Mouse (Mus musculus): ENCODE measurements around the gene Antxr1. TPM values are rescaled to one million over a fixed set of nuclear protein-coding genes. Genes with fewer than 3 reads are reported as not detected.

Antxr1 gene
- polyA plus RNA-seq, 1 experiment from 2014 or later: 2.7 TPM

DNA sequence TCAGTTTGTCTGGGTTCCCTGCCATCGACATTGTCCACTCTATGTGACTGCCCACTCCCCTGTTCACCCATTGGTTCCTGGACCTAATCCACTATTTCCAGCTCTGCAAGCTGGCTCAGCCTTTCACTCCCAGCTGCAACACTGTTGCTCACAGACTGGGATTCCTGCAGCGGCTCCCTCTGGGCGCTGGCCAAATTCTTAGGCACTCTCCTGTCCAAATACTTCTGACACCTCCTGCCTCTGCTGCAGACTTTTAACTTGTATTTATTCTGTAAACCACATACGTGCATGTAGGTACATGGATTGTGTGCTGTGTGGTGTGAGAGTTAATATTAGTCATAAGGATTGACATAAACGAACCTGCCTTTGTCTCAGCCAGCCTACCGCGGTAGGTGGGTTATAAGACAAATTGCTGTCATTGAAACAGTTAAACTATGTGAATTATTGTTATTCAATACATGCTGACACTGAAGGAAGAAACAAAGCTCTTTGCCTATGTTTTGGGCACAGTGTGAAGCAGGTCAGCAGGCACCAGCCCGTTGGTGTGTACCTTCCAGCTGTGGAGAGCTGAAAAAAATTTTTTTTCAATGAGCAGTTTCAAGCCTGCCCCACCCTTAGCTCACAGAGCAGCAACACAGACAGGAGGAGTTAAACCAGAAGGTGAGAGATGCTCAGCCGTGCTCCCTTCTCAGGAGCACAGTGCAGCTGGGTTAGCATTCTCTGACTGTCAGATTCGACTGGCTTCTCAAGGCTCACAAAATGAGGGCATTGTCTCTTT lies 112.6 kb downstream of the Antxr1 start:
- H3K4me3 ChIP-seq (ENCODE audit: low read depth, low read length): no peak overlapping the region
- H3K4me2 ChIP-seq (ENCODE audit: low read length): no peak overlapping the region
- H3K9ac ChIP-seq (ENCODE audit: low read depth, low read length): no peak overlapping the region
- no peaks in the 10 kb centered on the region for H3K27me3 ChIP-seq (ENCODE audit: control insufficient read depth, insufficient read depth, low read depth, low read length)
- WGBS: 68% methylated on average over 10 of the region's 10 CpGs
- no peaks in the 10 kb centered on the region for H3K4me1 ChIP-seq (ENCODE audit: control insufficient read depth, insufficient read depth, low read length)
- no peaks in the 10 kb centered on the region for H3K9me3 ChIP-seq (replicated peaks; ENCODE audit: control insufficient read depth, low read length, poor library complexity, severe bottlenecking)
- no peak overlapping the region for H3K27ac ChIP-seq (ENCODE audit: low read length)
- no peak for ATAC-seq
- no peaks in the 10 kb centered on the region for H3K36me3 ChIP-seq (ENCODE audit: control insufficient read depth, insufficient read depth, low read length)

- WGBS: 80% methylated on average over 13 of the region's 13 CpGs
- Histone ChIP-seq H3K27me3 (ENCODE audit: control insufficient read depth, insufficient read depth, low read depth, low read length) (no peaks in the 10 kb centered on the region), H3K4me3 (ENCODE audit: low read depth, low read length) (no peak overlapping the region), H3K4me2 (ENCODE audit: low read length) (no peak overlapping the region), H3K9ac (ENCODE audit: low read depth, low read length) (no peak overlapping the region), H3K36me3 (ENCODE audit: control insufficient read depth, insufficient read depth, low read length) (no peaks in the 10 kb centered on the region), H3K4me1 (ENCODE audit: control insufficient read depth, insufficient read depth, low read length) (no peaks in the 10 kb centered on the region), H3K9me3 (replicated peaks; ENCODE audit: control insufficient read depth, low read length, poor library complexity, severe bottlenecking) (no peaks in the 10 kb centered on the region), H3K27ac (ENCODE audit: low read length) (no peak overlapping the region)
- no peak for ATAC-seq
Observed at GRCm38 (mm10) chr6:87219061-87219992, 116.3 kb downstream of the Antxr1 start.

- WGBS: 77% methylated on average over 2 of the region's 2 CpGs
- Histone ChIP-seq H3K27ac (ENCODE audit: low read length) (no peak overlapping the region), H3K9ac (ENCODE audit: low read depth, low read length) (no peak overlapping the region), H3K4me1 (ENCODE audit: control insufficient read depth, insufficient read depth, low read length) (no peaks in the 10 kb centered on the region), H3K4me3 (ENCODE audit: low read depth, low read length) (no peak overlapping the region), H3K4me2 (ENCODE audit: low read length) (no peak overlapping the region), H3K9me3 (replicated peaks; ENCODE audit: control insufficient read depth, low read length, poor library complexity, severe bottlenecking) (no peaks in the 10 kb centered on the region), H3K27me3 (ENCODE audit: control insufficient read depth, insufficient read depth, low read depth, low read length) (no peaks in the 10 kb centered on the region), H3K36me3 (ENCODE audit: control insufficient read depth, insufficient read depth, low read length) (no peaks in the 10 kb centered on the region)
- ATAC-seq: no peak
Observed at GRCm38 (mm10) chr6:87216114-87216591, 119.5 kb downstream of the Antxr1 start.

DNA sequence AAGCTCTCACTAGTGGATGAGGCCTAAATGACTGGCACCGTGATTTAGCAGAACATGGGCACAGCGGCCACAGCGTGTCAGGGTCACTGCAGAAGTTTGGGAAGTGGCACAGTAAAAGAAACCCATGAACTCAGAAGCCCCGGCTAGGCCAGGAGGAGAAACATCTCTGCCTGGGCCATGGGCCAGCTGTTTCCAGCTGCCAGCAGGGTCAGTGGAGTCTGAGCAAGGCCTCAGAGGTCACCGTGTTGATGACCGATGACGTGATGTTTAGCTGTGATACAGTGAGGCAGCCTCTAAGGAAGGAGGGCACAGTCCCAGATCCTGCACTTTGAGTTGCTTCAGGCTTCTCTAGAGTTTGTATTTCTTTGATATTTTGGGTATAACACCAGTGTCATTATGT lies 122.4 kb downstream of the Antxr1 start:
- no peak for ATAC-seq
- Histone ChIP-seq H3K27me3 (ENCODE audit: control insufficient read depth, insufficient read depth, low read depth, low read length) (no peaks in the 10 kb centered on the region), H3K9ac (ENCODE audit: low read depth, low read length) (no peak overlapping the region), H3K4me3 (ENCODE audit: low read depth, low read length) (no peak overlapping the region), H3K27ac (ENCODE audit: low read length) (no peak overlapping the region), H3K36me3 (ENCODE audit: control insufficient read depth, insufficient read depth, low read length) (no peaks in the 10 kb centered on the region), H3K4me2 (ENCODE audit: low read length) (no peak overlapping the region), H3K4me1 (ENCODE audit: control insufficient read depth, insufficient read depth, low read length) (no peaks in the 10 kb centered on the region), H3K9me3 (replicated peaks; ENCODE audit: control insufficient read depth, low read length, poor library complexity, severe bottlenecking) (no peaks in the 10 kb centered on the region)
- whole genome bisulfite sequencing: 89% methylated on average over 7 of the region's 7 CpGs

DNA sequence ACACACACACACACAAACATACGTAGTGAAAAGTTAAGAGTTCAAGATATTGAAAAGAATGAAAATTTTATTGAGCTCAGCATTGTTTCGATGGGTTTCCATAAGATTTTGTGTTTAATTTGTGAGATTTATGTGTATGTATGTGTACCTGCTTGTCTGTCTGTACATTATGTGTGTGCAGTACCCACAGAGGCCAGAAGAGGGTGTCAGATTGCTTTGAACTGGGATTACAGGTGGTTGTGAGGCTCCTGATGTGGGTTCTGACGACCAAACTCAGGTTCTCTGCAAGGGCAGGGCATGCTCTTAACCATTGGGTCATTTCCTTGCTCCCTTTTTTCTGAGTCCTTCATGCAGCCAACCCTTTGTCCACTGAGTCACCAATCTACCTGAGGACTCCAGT lies 124.1 kb downstream of the Antxr1 start:
- Histone ChIP-seq H3K4me1 (ENCODE audit: control insufficient read depth, insufficient read depth, low read length) (no peaks in the 10 kb centered on the region), H3K9ac (ENCODE audit: low read depth, low read length) (no peak overlapping the region), H3K9me3 (replicated peaks; ENCODE audit: control insufficient read depth, low read length, poor library complexity, severe bottlenecking) (no peaks in the 10 kb centered on the region), H3K27me3 (ENCODE audit: control insufficient read depth, insufficient read depth, low read depth, low read length) (no peaks in the 10 kb centered on the region), H3K4me2 (ENCODE audit: low read length) (no peak overlapping the region), H3K4me3 (ENCODE audit: low read depth, low read length) (no peak overlapping the region), H3K36me3 (ENCODE audit: control insufficient read depth, insufficient read depth, low read length) (no peaks in the 10 kb centered on the region), H3K27ac (ENCODE audit: low read length) (no peak overlapping the region)
- WGBS: 86% methylated on average over 3 of the region's 3 CpGs
- no peak for ATAC-seq

DNA sequence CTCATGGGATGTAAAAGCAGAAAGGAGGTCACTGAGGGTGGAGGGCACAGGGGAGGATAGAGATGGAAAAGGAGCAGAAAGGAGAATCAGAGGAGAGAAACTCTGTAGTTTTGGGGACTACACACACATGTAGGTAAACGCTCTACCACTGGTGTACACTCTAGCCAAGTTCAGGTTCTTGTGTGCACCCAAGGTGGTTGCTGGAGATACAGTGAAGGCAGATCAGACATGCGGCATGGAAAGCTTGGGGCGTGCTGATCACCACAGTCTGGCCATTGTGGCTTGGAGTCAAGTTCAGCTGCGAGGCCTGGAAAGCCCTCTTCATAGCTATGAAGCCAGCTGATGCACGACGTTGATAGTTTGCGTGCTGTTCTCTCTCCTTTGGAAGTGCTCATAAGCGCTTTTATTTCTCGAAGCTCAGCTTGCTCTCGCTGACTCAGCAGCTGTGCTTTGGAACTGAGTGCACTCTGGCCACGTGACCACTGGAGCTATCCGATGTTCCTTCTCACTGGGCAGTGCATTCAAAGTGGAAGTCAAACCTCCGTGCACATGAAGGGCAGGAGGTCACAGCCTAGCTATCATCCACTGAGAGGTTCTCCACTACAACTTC lies 128.1 kb downstream of the Antxr1 start:
- WGBS: 71% methylated on average over 13 of the region's 13 CpGs
- Histone ChIP-seq H3K27ac (ENCODE audit: low read length) (no peak overlapping the region), H3K27me3 (ENCODE audit: control insufficient read depth, insufficient read depth, low read depth, low read length) (no peaks in the 10 kb centered on the region), H3K9ac (ENCODE audit: low read depth, low read length) (no peak overlapping the region), H3K9me3 (replicated peaks; ENCODE audit: control insufficient read depth, low read length, poor library complexity, severe bottlenecking) (no peaks in the 10 kb centered on the region), H3K4me2 (ENCODE audit: low read length) (no peak overlapping the region), H3K4me3 (ENCODE audit: low read depth, low read length) (no peak overlapping the region), H3K4me1 (ENCODE audit: control insufficient read depth, insufficient read depth, low read length) (peaks cover 7% of the 10 kb centered on the region), H3K36me3 (ENCODE audit: control insufficient read depth, insufficient read depth, low read length) (no peaks in the 10 kb centered on the region)
- no peak for ATAC-seq

GRCm38 (mm10) chr6:87206790-87207189 lies 128.8 kb downstream of the Antxr1 start:
- 86% methylated on average over 4 of the region's 4 CpGs for WGBS
- ATAC-seq: no peak
- H3K9ac ChIP-seq (ENCODE audit: low read depth, low read length): no peak overlapping the region
- no peaks in the 10 kb centered on the region for H3K36me3 ChIP-seq (ENCODE audit: control insufficient read depth, insufficient read depth, low read length)
- H3K27me3 ChIP-seq (ENCODE audit: control insufficient read depth, insufficient read depth, low read depth, low read length): no peaks in the 10 kb centered on the region
- peaks cover 7% of the 10 kb centered on the region for H3K4me1 ChIP-seq (ENCODE audit: control insufficient read depth, insufficient read depth, low read length)
- H3K4me3 ChIP-seq (ENCODE audit: low read depth, low read length): no peak overlapping the region
- H3K27ac ChIP-seq (ENCODE audit: low read length): no peak overlapping the region
- H3K4me2 ChIP-seq (ENCODE audit: low read length): no peak overlapping the region
- no peaks in the 10 kb centered on the region for H3K9me3 ChIP-seq (replicated peaks; ENCODE audit: control insufficient read depth, low read length, poor library complexity, severe bottlenecking)

- H3K36me3 ChIP-seq (ENCODE audit: control insufficient read depth, insufficient read depth, low read length): no peaks in the 10 kb centered on the region
- no peak overlapping the region for H3K9ac ChIP-seq (ENCODE audit: low read depth, low read length)
- no peak for ATAC-seq
- H3K4me3 ChIP-seq (ENCODE audit: low read depth, low read length): no peak overlapping the region
- 51% methylated on average over 4 of the region's 4 CpGs for WGBS
- H3K27me3 ChIP-seq (ENCODE audit: control insufficient read depth, insufficient read depth, low read depth, low read length): no peaks in the 10 kb centered on the region
- H3K27ac ChIP-seq (ENCODE audit: low read length): no peak overlapping the region
- no peak overlapping the region for H3K4me2 ChIP-seq (ENCODE audit: low read length)
- H3K4me1 ChIP-seq (ENCODE audit: control insufficient read depth, insufficient read depth, low read length): peaks cover 7% of the 10 kb centered on the region
- H3K9me3 ChIP-seq (replicated peaks; ENCODE audit: control insufficient read depth, low read length, poor library complexity, severe bottlenecking): no peaks in the 10 kb centered on the region
Observed at GRCm38 (mm10) chr6:87203467-87203866, 132.2 kb downstream of the Antxr1 start.
